Mouse (Mus musculus): ENCODE measurements at regions not wholly inside any gene's neighbourhood (a gene's known extent, or its start where the extent isn't known, plus 50 kb on each side); places are given as distances from the start of the nearest gene placed in this dataset.
A peak's percentile ranks its signal among the peaks of the same experiment; 100 is the strongest.

DNA sequence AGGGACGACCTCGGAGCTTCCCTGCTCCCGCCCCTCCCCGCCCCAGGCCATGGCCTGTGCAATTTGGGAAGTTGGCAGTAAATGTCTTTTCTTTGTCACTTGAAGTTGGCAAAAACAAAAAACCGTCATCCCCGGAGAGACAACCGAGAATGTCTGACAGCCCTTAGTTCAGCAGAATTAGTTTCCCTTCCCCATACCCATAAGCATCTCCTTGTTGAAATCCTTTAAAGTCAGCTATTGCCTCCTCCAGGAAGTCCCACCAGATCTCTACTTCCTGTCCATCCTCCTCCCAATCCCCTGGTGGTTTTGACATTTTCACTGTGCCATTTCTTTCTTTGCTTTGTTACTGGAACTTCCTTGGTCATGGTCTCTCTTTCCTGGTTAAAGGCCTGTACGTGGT is 54.8 kb downstream of the Foxb1 start:
- no peak for DNase-seq (ENCODE audit: extremely low spot score)

DNA sequence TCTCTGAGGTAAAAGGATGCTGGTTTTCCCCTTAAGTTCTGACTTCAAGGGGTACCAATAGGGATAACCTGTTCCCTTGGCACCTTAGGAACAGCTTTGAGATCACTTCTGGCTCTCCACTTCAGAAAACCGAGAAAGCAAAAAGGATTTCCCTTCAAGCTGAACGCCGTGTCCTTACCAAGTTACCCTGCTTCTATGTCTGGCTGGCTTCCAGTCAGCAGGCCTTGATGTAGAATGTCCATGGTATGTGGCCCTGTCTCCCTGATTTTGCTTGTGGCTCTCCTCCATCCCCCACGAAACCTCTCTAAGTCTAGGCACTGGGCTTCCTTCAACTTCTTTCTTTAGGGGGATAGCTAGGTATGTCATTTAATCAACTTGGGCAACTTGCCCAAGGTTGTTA is 55.7 kb downstream of the Foxb1 start:
- DNase-seq (ENCODE audit: extremely low spot score), result no peak

- DNase-seq (ENCODE audit: extremely low spot score), result no peak
Observed at GRCm38 (mm10) chr9:69703731-69704130, 57.0 kb downstream of the Foxb1 start.

DNA sequence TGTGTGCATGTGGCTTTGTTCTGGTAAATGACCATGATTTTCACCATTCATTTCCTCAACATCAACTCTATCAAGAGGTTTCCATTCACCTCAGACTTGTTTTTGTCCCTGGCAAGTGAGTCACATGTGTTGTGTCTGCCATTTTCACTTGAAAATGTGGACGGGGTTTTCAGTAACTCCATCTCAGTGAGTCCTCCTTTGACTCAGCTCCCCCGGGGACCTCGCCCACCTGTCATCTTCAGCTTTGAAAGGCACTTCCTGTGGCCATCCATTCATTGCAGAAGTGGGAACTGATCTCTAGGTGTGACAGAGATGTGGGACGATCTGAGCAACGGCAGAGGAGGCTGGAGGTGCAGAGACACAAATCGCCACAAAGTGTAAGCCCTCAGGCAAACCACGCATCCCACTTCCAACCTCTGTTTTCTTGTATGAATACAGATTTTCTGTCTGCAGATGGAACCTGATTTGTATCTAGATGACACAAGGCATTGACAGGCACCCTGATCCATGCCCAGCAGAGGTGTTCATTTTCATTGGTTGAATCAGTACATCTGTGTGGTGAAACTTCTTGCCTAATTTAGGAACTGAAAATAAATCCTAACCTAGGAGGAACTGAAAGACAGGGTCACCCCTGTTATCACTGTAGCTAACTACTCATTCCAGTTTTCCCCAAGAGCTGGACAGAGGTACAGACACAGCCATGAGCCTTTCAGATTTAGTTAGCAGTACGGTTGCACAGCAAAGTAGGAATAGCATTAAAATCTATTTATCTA is 58.4 kb downstream of the Foxb1 start:
- no peak for DNase-seq (ENCODE audit: extremely low spot score)

- no peak for DNase-seq (ENCODE audit: extremely low spot score)
Observed at GRCm38 (mm10) chr9:69700696-69701095, 60.0 kb downstream of the Foxb1 start.

DNA sequence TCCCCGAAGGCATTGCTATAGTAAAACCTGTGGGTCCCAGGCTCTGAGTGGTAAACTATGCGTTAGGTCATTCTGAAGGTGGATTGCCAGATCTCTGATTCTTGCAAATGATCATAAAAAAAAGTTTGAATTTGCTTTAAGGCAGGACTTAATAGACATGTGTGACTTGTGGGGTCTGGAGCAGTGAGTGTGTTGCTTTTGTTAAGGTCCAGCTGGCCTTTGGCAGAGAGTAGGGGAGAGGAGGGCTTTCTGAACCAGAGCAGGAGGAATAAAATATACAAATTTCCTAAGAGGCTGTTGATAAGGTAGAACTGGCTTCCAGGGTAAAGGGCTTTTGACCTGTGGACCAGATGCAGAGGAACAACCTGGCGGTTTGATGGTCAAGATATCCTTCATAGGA is 69.0 kb downstream of the Foxb1 start:
- no peak for DNase-seq (ENCODE audit: extremely low spot score)

DNA sequence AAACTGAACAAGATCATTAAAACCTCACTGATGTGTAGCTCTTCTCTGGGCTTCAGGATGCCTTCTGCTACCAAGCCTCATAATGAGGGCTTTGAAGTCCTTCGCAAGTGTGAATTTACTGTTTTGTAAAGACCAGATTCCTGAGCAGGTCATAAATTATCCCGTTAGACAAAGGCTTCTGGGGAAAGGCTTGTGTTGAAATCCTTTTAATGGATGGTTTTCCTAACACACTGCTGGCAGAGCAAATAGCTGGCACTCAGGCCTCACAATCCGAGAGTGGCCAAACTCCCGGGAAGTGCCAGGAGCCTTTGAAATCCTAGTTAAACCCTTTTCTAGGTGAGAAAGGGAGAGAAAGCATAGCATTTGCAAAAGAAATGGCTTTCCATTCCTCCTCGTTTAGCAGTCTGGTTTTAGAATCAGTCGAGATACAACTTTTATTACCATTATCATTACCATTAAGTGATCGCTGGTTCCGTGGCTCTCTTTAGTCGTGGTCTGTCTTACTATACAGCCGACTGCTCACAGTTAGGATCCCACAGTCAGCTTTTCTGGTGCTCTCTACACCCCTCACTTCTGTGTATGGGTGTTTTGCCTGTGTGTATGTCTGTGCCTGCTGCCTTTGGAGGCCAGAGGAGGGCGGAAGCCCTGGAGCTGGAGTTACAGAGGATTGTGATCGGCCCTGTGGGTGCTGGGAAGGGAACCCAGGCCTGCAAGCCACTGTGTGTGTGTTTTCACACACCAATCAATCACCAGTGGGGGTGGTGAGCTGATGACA is 73.2 kb downstream of the Foxb1 start:
- peak; percentile 48 for DNase-seq (ENCODE audit: extremely low spot score)

- DNase-seq (ENCODE audit: extremely low spot score), result no peak
Observed at GRCm38 (mm10) chr9:69686766-69687165, 74.0 kb downstream of the Foxb1 start.

DNA sequence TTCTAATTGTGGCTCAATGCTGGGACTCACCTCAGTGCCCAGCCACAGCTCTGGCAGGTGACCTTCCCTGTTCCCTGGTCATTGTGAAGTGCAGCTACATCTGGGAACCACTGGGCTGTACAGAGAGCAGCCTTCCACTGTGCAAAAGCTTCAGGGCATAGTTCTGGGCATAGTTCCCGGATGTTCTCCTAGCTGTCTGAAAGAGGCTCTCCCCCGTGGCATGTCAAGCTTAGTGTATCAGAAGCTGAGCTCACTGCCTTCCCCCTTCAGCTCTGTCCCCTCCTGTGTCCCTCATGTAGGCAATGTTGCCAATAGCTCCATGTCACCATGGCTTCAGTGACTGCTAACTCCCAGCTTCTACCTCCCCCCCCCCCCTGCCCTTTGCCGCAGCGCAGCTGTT is 75.1 kb downstream of the Foxb1 start:
- DNase-seq (ENCODE audit: extremely low spot score), result no peak

- DNase-seq (ENCODE audit: extremely low spot score), result peak; percentile 54
Observed at GRCm38 (mm10) chr9:69681372-69682213, 79.1 kb downstream of the Foxb1 start.

DNA sequence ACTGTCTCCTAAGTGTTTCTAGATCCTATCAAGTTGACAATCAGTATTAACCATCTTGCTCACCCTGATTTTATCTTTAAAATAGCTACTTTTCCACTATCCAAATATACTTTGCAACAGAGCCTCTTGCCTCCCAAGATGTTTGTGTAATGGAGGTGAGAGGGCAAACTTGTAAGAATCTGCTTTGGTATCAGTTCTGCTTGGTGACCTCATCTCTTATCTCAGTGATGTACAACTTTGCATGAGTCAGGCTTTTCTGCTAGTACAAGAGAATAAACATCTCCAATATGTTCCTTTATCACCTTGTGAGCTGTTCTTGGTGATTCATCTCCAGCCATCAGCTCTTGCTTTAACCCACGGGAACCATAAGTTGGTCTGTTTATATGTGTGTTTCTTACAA is 82.1 kb downstream of the Foxb1 start:
- DNase-seq (ENCODE audit: extremely low spot score), result no peak

GRCm38 (mm10) chr9:69673463-69674105 is 87.2 kb downstream of the Foxb1 start:
- no peak for DNase-seq (ENCODE audit: extremely low spot score)

GRCm38 (mm10) chr9:69672657-69673462 is 87.9 kb downstream of the Foxb1 start:
- DNase-seq (ENCODE audit: extremely low spot score), result no peak

DNA sequence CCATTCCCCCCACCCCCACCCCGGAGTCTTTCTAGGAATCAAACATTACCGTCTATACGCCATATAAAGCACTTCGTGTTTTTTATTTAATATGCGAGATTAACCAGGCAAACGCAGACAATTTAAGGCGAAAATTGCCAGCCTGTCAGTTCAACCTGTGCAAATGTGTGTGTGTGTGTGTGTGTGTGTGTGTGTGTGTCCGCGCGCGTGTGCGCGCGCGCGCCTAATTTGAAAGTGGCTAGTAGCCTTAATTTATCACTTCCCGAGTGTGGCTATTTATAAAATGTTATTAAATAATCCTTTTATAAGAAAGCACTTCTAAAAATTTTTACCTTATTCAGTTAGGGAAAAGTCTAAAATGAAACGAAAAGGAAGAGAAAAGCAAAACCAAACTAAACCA is 89.5 kb downstream of the Foxb1 start:
- no peak for DNase-seq (ENCODE audit: extremely low spot score)

DNA sequence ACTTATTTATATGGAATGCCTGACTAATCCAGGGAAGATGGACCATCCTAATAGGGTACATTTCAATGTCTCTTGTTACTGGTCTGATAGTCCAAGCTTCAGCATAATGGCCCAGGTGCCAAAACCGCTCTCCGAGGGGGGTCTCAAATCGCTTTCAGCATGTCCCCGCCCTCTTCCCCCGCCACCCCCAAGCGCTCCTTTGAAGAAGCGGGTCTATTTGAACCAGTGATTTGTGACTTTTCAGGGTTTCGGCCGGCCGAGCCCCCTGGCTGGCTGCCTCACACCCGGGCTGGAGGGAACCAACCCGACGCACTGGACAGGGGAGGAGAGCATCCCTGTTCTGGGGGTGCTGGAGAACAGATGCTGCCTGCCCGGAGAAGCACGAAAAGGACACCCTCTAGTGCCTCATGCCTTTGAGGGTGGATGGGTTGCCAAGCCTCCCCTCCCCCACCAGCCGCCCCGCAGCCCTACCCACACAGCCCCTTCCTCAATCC is 90.1 kb downstream of the Foxb1 start:
- DNase-seq (ENCODE audit: extremely low spot score), result peak; percentile 75

DNA sequence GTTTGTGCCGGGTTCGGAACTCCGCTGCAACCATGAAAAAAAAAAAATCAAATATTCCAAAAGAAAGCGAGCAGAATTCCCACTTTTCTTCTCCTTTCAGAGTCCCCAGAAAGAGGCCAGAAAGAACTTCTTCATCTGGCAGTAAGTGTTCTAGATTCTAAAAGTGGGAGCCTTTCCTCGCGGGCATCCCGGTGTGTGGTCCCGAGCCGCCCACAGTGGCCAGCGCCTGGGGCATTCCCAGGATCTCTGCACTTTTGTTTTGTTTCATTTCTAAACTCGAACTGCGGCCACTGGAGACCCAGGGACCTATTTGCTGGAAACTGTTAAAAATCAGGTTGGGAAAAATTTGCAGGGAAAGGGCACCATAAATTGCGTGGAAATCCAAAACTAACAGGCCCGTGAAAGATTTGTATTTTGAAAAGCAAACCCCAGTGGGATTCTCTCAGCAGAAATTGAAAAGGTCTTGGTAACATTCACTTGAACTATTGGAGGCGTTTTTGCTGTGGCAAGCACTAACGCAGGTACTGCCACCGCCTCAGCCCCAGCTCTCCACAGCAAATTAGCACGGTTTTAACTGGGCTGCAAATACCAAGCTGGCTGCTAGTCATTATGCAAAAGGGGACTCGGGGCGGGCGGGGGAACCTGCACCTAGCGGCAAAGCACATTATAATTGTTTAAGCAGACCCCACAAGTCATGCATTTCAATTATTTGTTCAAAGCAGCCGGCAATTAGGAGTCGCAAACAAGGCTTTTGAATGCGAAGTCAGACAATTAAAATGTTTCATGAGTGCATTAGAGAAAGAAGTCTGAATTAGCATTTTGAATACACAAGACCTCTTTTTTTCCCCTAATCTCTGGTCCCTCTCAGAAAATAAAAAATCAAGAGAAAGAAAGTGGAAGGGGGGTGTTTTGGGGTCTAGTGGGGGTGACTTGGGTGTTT is 90.9 kb downstream of the Foxb1 start:
- peak; percentile 55 for DNase-seq (ENCODE audit: extremely low spot score)

- DNase-seq (ENCODE audit: extremely low spot score), result no peak
Observed at GRCm38 (mm10) chr9:69668475-69669090, 92.2 kb downstream of the Foxb1 start.

- no peak for DNase-seq (ENCODE audit: extremely low spot score)
Observed at GRCm38 (mm10) chr9:69667064-69667533, 93.6 kb downstream of the Foxb1 start.

- DNase-seq (ENCODE audit: extremely low spot score), result no peak
Observed at GRCm38 (mm10) chr9:69664201-69664600, 96.5 kb downstream of the Foxb1 start.
